Mouse (Mus musculus): ENCODE measurements at regions not wholly inside any gene's neighbourhood (a gene's known extent, or its start where the extent isn't known, plus 50 kb on each side); places are given as distances from the start of the nearest gene placed in this dataset.

DNA sequence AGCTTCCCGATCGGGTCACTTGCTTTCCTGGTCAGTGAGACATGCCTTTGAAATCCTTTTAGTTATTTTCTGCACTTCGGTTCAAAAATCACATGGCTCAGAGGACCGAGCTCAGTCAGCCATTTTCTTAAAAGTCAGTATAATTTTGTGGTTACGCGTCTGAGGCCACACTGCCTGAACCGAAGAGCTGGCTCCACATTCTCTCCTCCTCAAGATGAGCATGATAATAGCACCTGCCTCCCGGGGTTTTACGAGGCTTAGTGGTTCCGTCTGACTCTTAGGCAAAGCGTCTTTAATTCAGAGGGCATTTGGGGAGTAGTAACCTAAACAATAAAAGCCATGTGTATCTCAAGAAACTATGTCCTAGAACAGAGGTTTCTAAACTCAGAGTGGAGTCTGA lies 113.5 kb upstream of the Lef1 start:
- TF ChIP-seq CTCF (IDR thresholded peaks at IDR 0.05; ENCODE audit: low read depth): no peak
- TF ChIP-seq EP300 (IDR thresholded peaks at IDR 0.05; ENCODE audit: low read depth): no peak

Measured in liver, embryonic 14.5 days (tissue).